ENCODE assay signal across 8 mouse cellular contexts in the genomic region with DNA sequence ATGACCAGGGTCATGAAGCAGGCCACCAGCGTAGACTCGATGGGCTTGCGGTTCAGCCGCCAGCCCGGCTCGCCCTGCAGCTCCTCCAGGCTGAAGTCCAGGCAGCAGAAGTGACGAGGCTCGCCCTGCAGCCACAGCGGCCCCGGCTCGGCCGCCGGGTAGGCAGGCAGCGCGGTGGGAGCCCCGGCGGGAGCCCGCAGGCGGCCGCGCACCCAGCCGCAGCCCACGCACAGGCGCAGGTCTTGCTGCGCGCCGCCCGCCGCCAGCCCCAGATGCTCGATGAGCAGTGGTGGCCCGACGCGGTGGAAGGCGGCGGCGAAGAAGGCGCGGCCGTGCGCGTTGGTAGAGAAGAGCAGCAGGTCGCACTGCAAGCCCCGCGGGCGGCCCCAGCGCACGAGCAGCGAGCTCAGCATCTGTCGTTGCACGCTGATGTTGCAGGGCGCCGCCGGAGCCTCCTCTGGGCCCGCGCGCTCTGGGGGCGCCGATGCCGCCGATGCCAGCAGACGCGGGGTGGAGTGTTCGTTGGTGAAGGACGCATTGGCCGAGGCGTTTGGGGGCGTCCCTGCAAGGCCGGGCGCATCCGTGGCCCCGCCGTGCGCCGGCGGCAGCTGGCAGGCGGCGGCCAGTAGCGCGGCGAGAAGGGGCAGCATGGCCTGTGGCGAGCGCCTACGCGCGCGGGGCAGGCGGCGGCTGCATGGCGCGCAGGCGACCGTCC. TPM values are rescaled to one million over a fixed set of nuclear protein-coding genes. Genes with fewer than 3 reads are reported as not detected.
DNase-seq lines count a peak whose midpoint lies in the region; ATAC-seq and TF ChIP-seq lines count a peak whose summit lies in the region.

No protein-coding gene starts in this region.

- H3K27me3 ChIP-seq in intestine, embryonic 15.5 days (replicated peaks): 0 out of 2 replicates have a peak, but pooled peaks cover 3% of the 10 kb centered on the region
- H3K27me3 ChIP-seq in limb, embryonic 15.5 days: peaks cover 32% of the 10 kb centered on the region
- no peaks in the 10 kb centered on the region for H3K27me3 ChIP-seq in myocyte (ENCODE audit: control insufficient read depth, insufficient read depth, insufficient read length)

- H3K27ac ChIP-seq in intestine, embryonic 15.5 days: peak overlapping the region; percentile 49
- H3K27ac ChIP-seq in limb, embryonic 15.5 days: peak overlapping the region; percentile 77

- peak overlapping the region; percentile 99 for H3K4me2 ChIP-seq in intestine, embryonic 15.5 days (replicated peaks)
- H3K4me2 ChIP-seq in limb, embryonic 15.5 days: peak overlapping the region; percentile 97
- peak overlapping the region; percentile 81 for H3K4me2 ChIP-seq in myocyte (ENCODE audit: low read depth)

- peak overlapping the region; percentile 69 for H3K9ac ChIP-seq in intestine, embryonic 15.5 days
- peak overlapping the region; percentile 66 for H3K9ac ChIP-seq in limb, embryonic 15.5 days

- WGBS in intestine, embryonic 15.5 days: under 1% methylated on average over 91 of the region's 92 CpGs
- WGBS in limb, embryonic 15.5 days: under 1% methylated on average over 88 of the region's 92 CpGs

- H3K4me3 ChIP-seq in intestine, embryonic 15.5 days (replicated peaks): peak overlapping the region; percentile 77
- H3K4me3 ChIP-seq in limb, embryonic 15.5 days: peak overlapping the region; percentile 80
- H3K4me3 ChIP-seq in myocyte: peak overlapping the region; percentile 20

- ATAC-seq in frontal cortex, adult (ENCODE audit: low TSS enrichment): peak; percentile 56
- ATAC-seq in intestine, embryonic 15.5 days: peak; percentile 82
- ATAC-seq in limb, embryonic 15.5 days (ENCODE audit: insufficient number of reproducible peaks, low FRiP score, low TSS enrichment, low read depth): peak; percentile 59

- DNase-seq in layer of hippocampus, adult 11-12 months (ENCODE audit: low spot score): peak; percentile 70
- no peak for DNase-seq in layer of hippocampus, postnatal 14 days (ENCODE audit: low spot score in 2 of 2)
- peak; percentile 47 to 61 for DNase-seq in adrenal gland, postnatal 36 days
- peak; percentile 51 for DNase-seq in testis, postnatal 14 days (ENCODE audit: low spot score)

- peaks cover 4% of the 10 kb centered on the region; the same call in 1 of the 2 replicates for H3K4me1 ChIP-seq in intestine, embryonic 15.5 days (replicated peaks)
- H3K4me1 ChIP-seq in limb, embryonic 15.5 days: peaks cover 12% of the 10 kb centered on the region

- H3K36me3 ChIP-seq in intestine, embryonic 15.5 days: no peaks in the 10 kb centered on the region
- H3K36me3 ChIP-seq in limb, embryonic 15.5 days: no peaks in the 10 kb centered on the region
- no peaks in the 10 kb centered on the region for H3K36me3 ChIP-seq in myocyte (ENCODE audit: control insufficient read depth, insufficient read depth)

- H3K79me2 ChIP-seq in myocyte (ENCODE audit: control insufficient read depth, insufficient read depth): no peaks in the 10 kb centered on the region

- H3ac ChIP-seq in myocyte (ENCODE audit: control insufficient read depth, insufficient read length): peak overlapping the region; percentile 61

- no peak for TF ChIP-seq POLR2A in myocyte (IDR thresholded peaks at IDR 0.05; ENCODE audit: insufficient read length, low read depth)

- no peaks in the 10 kb centered on the region for H3K9me3 ChIP-seq in intestine, embryonic 15.5 days
- H3K9me3 ChIP-seq in limb, embryonic 15.5 days: no peaks in the 10 kb centered on the region

TF ChIP-seq in myocyte, 11 proteins besides CTCF, POLR2A, EP300 and RAD21:
- TF ChIP-seq TCF3 (IDR thresholded peaks at IDR 0.05; ENCODE audit: insufficient read length, low read depth) (no peak), CEBPB (IDR thresholded peaks at IDR 0.05; ENCODE audit: insufficient read depth, poor library complexity, severe bottlenecking) (no peak), REST (IDR thresholded peaks at IDR 0.05; ENCODE audit: insufficient read depth, insufficient read length) (no peak), TCF12 (IDR thresholded peaks at IDR 0.05; ENCODE audit: insufficient read depth, poor library complexity, severe bottlenecking) (no peak), MYOG (IDR thresholded peaks at IDR 0.05; ENCODE audit: control insufficient read depth in 1 of 3, insufficient read depth in 1 of 3, insufficient read length in 2 of 3, low read depth in 2 of 3) (peak in 2 of 3 experiments; percentile 25 to 34), MAX (IDR thresholded peaks at IDR 0.05; ENCODE audit: low read depth) (no peak), E2F4 (IDR thresholded peaks at IDR 0.05; ENCODE audit: insufficient read depth) (no peak), MYOD1 (IDR thresholded peaks at IDR 0.05; ENCODE audit: control insufficient read depth in 1 of 3, insufficient read length in 2 of 3, low read depth in 2 of 3) (peak in 2 of 3 experiments; percentile 1 to 49)
TF ChIP-seq in myocyte: peak in this region for 2.

RNA-seq across cellular contexts. Expression of gene Tmem158, which starts 0.5 kb away (rescaled TPM):
- total RNA-seq in layer of hippocampus, postnatal 14 days (2021): 10 to 100 TPM; 43.5 to 46.6 TPM
- 10 to 100 TPM in 1 of 2 experiments, 1 to 10 TPM in 1; 9.3 to 10.2 TPM for total RNA-seq in adrenal gland, postnatal 36 days (2021)
- 14.3 and 15.1 TPM in 2 replicates for polyA plus RNA-seq in intestine, embryonic 15.5 days (2015; fragmentation: Nextera tagmentation; extraction: Ambion mirVana)
- polyA plus RNA-seq in limb, embryonic 15.5 days (2015; fragmentation: Nextera tagmentation; extraction: Ambion mirVana): 13.6 and 18.7 TPM in 2 replicates
- polyA plus RNA-seq in myocyte (2012; fragmentation: generic; extraction: Trizol): 14.0 TPM

RNA-seq across cellular contexts. Expression of gene Cdcp1, which starts 44.2 kb away (rescaled TPM):
- total RNA-seq in layer of hippocampus, postnatal 14 days (2021): not detected
- total RNA-seq in adrenal gland, postnatal 36 days (2021): under 1 TPM in 1 of 2 experiments, not detected in 1; 0.13 TPM
- 13.6 and 14.7 TPM in 2 replicates for polyA plus RNA-seq in intestine, embryonic 15.5 days (2015; fragmentation: Nextera tagmentation; extraction: Ambion mirVana)
- polyA plus RNA-seq in limb, embryonic 15.5 days (2015; fragmentation: Nextera tagmentation; extraction: Ambion mirVana): 9.7 TPM in 2 replicates
- not detected for polyA plus RNA-seq in myocyte (2012; fragmentation: generic; extraction: Trizol)

Comparison
In these comparisons a context has a peak if more than half of its experiments do, and no peak if none do; other contexts are left out.
1. DNase-seq: peak in layer of hippocampus, adult 11-12 months (single experiment), adrenal gland, postnatal 36 days (2 of 2) and testis, postnatal 14 days (single experiment); none in layer of hippocampus, postnatal 14 days (0 of 2).
2. H3K4me3 ChIP-seq: peak in every context shown above with its lines; median percentile 80 in limb, embryonic 15.5 days; 77 in intestine, embryonic 15.5 days; 20 in myocyte.
3. RNA of gene Cdcp1, which starts 44.2 kb away (polyA plus RNA-seq): 13.6 to 14.7 TPM in intestine, embryonic 15.5 days and 9.7 TPM in limb, embryonic 15.5 days; not detected in myocyte (single experiment); every median in the first group is over 10 times any median in the second.
4. Peak in every context shown above with its lines, with median percentiles within 50 percentile points of each other: ATAC-seq and H3K4me2 ChIP-seq.